Mouse (Mus musculus) mouse embryonic stem cell (cell line): ENCODE data around the gene Ccdc9.

ENCODE experiments used
- in situ Hi-C, 2 experiments: fragments of 300-500 bp; cut with MboI; formaldehyde crosslinking; loops; 1 replicate in 1 of 2; 3 replicates in 1 of 2; pipeline ENCODE4 v1.14.3; 2019 to 2020; ENCODE audit warnings: low sequenced_read_pairs in 2 of 2, low pct_unique_long_range_greater_than_20kb in 1 of 2, mixed read lengths in 1 of 2; ENCODE audit not compliant: unreplicated experiment in 1 of 2

Gene Ccdc9

GRCm38 (mm10) chr7:16286026-16286961, at the start of gene Ccdc9:
Gene Ccdc9 (minus strand): TSS chr7:16286795.
- in situ Hi-C loops: no loop called here

GRCm38 (mm10) chr7:16329146-16329545, 42.6 kb upstream of the Ccdc9 start:
- in situ Hi-C loops: no loop called here

GRCm38 (mm10) chr7:16326607-16326971, 40.0 kb upstream of the Ccdc9 start:
- in situ Hi-C loops: no loop called here

GRCm38 (mm10) chr7:16325920-16326606, 39.5 kb upstream of the Ccdc9 start:
- in situ Hi-C loops: no loop called here

- in situ Hi-C loops: no loop called here
Observed at GRCm38 (mm10) chr7:16324661-16325060, 38.1 kb upstream of the Ccdc9 start.

GRCm38 (mm10) chr7:16320479-16320878, 33.9 kb upstream of the Ccdc9 start:
- in situ Hi-C loops: no loop called here

- in situ Hi-C loops: no loop called here
Observed at GRCm38 (mm10) chr7:16319216-16319615, 32.6 kb upstream of the Ccdc9 start.

GRCm38 (mm10) chr7:16317094-16317493, 30.5 kb upstream of the Ccdc9 start:
- in situ Hi-C loops: no loop called here

GRCm38 (mm10) chr7:16315222-16315759, 28.7 kb upstream of the Ccdc9 start:
- in situ Hi-C loops: no loop called here

GRCm38 (mm10) chr7:16314221-16314775, 27.7 kb upstream of the Ccdc9 start:
- in situ Hi-C loops: no loop called here

GRCm38 (mm10) chr7:16313481-16314220, 27.1 kb upstream of the Ccdc9 start:
- in situ Hi-C loops: no loop called here

GRCm38 (mm10) chr7:16312672-16313311, 26.2 kb upstream of the Ccdc9 start:
- in situ Hi-C loops: no loop called here

- in situ Hi-C loops: no loop called here
Observed at GRCm38 (mm10) chr7:16312011-16312671, 25.5 kb upstream of the Ccdc9 start.

GRCm38 (mm10) chr7:16311453-16312004, 24.9 kb upstream of the Ccdc9 start:
- in situ Hi-C loops: no loop called here

- in situ Hi-C loops: no loop called here
Observed at GRCm38 (mm10) chr7:16310521-16311452, 24.2 kb upstream of the Ccdc9 start.

GRCm38 (mm10) chr7:16310020-16310520, 23.5 kb upstream of the Ccdc9 start:
- in situ Hi-C loops: no loop called here
